Mouse (Mus musculus) adipocyte (in vitro differentiated cells): ENCODE data around the gene Pcbd2.

Experiments used
- DNase-seq: peaks from one replicate; pipeline ENCODE4 v3.0.0-alpha.2; 2016; ENCODE audit warnings: low spot score

Pcbd2 gene

DNA sequence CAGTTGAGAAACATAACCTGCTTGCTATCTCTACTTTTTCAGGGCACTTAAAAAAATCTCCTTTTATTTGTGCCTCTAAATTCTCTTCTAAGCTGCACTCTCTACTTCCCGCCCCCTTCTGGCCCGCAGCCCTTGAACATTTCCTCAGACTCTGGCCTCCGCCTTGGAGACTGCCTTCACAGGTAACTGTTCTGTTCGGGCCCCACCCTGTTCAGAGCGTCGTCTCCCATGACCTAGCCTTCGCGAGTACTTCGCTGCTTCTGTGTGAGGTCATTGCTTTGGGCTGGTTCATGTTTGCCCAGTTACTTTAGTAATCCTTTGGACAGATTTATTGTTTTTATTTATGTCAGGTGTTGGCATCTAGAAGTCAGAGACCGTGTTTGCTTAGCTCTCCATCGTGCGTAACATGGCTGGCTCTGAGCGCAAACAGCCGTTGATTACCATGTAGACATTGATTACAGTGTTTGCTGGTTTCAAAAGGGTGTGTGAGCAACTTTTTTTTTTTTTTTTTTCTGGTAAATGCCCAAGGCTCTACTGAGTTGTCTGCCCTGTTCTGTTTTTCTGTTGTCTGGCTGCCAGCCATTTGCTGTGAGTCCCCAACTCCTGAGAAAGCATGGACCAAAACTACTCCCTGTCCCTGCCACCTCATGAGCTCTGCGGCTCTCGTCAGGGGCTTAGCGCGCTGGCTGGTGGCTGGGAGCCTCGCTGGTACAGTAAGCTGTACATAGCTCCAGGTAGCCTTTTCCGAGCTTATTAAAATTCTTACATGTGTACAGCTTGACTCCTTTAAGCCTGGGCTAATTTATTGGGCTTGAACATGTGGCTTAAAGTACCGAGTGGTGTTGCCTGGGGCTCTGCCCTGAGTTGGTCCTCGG lies 6.7 kb downstream of the Pcbd2 start:
- DNase-seq = no peak

DNA sequence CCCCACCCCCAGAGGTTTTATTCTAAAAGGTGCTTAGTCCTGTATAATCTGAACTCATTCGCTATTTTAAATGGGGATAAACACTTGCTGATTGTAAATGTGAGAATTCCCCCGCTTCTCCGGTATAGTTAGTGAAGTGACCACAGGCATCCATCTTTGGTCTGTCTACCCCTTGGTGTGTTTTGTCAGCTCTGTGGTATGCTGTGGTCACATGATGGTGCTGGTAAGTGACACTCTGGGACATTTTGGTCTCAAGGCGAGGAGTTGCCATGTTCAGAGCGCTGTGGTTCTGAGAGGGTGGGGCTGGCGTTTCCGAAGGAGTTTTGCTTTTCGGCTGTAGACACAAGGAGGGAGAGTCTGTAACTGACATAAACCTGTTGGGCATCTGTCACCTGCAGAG lies 10.7 kb downstream of the Pcbd2 start:
- no peak for DNase-seq

DNA sequence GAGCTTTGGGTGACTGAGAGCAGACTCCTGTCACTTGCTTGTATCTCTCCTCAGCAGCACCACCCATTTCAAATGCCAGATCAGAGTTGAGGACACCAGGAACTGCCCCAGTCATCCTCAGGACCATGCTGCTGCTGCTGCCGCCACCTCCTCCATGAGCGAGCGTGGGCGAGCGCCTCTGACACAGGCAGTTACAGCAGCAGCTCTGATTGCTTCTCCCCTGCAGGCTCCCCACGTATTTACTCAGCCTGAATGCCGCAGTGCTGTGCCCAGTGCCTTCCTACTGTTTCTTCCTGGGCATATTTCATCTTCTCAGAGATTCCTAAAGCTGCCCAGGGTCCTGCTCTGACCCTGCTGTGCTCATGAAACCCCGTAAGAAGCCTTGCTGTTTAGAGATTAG lies 15.1 kb downstream of the Pcbd2 start:
- DNase-seq = no peak

DNA sequence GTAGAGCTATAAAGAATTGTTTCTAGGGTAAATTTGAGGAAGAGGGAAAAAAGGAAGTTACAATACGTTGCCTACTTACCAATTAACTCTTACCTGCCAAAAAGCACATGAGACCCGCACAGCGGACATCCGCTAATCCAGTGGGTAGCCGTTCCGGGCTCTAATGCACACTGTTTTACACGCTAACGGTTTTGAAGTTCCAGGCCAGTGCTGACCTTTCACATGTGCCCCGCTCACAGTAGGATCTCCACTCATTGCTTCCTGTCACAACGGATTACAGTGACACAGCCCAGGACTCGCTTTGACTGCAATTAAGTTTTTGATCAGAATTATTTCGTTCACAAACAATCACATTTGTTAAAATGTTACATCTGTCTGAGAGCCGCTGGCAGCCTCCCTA lies 27.2 kb downstream of the Pcbd2 start:
- DNase-seq = no peak

DNA sequence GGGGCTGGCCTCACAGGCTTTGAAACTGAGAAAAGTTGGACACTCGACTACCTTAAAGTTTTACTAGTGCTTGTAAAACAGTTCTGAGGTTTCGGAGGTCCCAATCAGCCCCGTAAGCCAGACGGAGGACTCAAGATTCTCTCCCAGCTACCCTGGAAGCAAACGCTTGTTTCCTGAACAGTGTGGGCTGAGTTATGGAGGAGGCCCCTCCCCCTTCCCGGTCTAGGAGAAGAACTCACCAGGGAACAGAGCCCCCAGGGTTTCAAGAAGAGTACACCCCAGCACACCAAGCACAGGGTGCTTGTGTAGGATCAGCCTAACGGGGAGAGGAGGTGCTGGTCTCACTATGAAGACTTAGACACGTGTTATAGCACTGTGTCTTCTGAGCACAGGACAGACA lies 29.6 kb downstream of the Pcbd2 start:
- DNase-seq = no peak

DNA sequence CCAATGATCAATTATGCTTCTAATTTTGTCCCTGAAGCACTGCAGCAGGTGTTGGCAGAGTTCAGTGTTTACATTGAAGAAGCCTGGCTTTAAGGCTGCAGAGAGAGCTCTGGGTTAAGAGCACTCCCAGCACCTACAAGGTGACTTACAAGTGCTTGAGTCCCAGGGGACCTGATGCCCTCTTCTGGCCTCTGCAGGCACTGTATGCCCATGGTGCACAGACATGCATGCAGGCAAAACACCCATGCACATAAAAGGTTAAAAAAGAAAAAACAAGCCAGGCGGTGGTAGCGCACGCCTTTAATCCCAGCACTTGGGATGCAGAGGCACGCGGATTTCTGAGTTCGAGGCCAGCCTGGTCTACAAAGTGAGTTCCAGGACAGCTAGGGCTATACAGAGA lies 30.5 kb downstream of the Pcbd2 start:
- DNase-seq = no peak

DNA sequence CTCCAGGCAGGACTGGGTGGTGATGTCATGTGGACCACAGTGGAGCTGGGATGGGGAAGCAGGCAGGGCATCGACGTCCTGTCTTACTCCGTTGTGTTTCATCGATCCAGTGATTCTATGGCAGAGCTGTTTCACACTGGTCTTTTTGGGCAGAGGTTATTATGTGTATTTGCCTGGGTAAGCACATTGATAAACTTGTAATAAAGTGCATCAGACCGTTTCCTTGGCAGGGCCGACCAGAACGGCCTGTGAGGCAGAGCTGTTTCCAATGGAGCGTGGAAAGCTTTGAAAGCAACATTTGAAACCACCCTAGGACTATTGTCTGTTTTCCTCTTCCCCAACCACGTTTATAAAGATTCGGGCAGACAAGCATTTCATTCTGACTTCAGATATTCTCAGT lies 33.4 kb downstream of the Pcbd2 start:
- DNase-seq = no peak

DNA sequence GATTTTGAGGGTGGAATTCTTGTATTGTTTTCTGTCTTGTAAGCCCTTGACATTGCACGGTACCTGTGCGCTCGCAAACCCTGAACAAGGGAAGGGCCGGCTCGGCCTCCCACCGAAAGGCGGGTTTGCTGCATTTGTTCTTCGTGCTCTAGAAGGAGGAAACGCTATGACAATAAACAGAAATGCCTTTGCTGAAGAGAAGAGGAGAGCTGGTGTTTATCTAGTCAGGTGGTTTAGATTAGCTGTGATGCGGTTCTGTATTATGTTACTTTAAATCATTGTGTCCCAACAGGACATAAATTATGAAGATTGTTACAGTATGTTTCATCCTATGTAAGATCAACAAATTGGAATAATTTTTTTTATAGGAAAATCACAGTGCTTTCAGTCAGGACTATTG lies 34.3 kb downstream of the Pcbd2 start:
- no peak for DNase-seq

DNA sequence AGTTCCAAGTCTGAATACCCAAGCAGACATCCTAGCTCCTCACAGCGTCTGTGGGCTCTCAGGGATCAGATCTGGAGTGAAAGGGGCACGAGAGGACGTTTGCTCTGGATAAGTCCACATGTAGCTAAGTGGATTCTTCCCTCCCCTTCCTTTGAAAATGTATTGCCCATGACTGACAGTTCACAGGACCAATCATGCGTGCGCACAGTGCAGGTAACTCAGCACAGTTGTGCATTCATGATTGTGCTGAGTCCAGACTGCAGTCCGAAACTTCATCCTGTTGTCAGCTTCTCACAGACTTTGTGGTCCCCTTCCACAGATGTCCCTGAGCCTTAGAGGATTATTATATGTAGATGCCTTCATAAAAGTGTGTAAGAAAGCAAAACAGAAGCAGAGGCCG lies 47.2 kb downstream of the Pcbd2 start:
- no peak for DNase-seq

DNA sequence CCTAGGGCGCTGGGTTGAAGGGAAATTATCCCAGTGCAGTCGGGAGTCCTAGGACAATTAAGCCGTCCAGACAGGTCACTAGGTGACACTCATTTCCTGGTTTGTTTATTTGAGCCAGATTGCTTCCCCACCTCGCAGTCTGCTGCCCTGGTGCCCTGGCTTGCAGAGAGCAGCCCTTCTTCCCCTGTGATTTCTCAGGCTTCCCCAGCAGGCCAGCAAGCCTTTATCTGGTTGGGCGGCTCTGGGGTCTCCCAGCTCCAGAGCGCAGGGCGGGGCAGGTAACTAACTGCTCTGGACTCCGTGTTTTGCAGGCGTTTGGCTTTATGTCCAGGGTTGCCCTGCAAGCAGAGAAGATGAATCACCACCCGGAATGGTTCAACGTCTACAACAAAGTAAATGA lies 47.9 kb downstream of the Pcbd2 start:
- DNase-seq = no peak

DNA sequence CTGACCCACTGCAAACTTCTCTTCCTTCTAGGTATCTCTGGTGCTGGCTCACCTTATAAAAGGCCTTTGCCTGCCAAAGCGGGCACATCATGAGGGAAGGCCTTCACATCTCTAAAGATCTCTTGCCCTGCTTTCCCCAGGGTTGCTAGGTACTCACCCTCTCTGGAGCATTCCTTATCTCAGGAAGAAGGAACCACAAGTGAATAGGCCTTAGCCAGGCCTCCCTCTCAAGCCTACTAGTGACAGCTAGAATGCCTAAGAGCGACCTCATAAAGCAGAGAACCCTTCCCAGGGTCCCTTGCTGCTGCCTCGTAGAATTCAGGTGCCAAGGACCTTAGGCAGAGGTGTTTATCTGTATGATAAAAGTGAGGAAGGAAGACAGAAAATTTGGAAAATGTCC lies 57.1 kb downstream of the Pcbd2 start, which contains the start of gene Catsper3:
Gene Catsper3 (plus strand): TSS at position 301 of the 400 bp plus-strand sequence.
- no peak for DNase-seq

DNA sequence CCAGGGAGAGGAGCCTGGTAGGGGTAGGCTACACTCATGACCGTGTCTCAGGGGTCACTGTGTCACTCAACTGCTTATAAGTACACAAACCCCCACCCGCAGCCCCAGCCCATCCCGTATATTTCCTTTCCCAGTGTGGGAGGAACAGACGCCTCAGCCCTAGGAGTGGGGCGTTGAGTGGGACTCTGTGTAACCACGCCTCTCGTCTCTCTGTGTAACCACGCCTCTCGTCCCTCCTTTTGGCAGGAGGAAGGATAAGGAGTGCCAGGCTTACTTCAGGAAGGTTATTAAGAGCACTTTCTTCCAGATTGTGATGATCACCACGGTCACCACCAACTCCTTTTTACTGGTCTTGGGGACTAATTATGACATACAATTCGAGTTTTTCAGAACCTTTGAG lies 59.0 kb downstream of the Pcbd2 start:
- no peak for DNase-seq

DNA sequence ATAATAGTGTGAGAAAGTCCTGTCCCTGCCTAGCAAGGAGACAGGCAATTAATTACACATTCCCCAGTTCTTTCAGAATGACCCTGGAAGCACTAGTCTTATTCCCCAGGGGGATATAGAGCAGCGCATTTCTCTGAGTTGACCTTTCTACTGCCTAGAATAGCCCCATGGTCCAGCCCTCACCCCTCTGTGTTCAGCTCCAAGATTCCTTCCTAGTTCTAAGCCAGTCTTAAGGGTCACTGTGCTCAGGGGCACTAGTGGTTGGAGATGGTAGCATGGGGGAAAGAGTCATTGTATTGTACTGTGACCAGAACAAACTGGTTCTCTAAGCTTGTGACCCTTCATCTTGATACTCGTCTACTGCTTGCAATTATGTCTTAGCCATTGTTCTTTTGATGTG lies 74.1 kb downstream of the Pcbd2 start:
- DNase-seq = peak; percentile 71

DNA sequence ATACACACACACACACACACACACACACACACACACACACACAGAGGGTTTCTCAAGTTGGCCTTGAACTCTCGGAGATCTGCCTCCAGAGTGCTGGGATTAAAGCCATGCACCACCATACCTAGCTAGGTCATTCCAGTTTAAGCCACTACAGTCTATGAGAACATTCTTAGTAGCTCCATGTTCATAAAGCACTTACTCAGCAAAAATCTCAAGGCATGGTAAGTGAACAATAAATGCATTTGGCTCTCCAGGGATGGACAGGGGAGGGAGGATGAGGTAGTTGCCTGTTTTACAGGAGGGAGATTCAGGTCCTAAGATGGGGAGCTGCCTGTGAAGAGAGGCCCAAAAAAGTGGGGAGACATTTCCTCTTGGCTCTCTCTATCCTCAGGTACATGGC lies 76.8 kb downstream of the Pcbd2 start:
- no peak for DNase-seq

DNA sequence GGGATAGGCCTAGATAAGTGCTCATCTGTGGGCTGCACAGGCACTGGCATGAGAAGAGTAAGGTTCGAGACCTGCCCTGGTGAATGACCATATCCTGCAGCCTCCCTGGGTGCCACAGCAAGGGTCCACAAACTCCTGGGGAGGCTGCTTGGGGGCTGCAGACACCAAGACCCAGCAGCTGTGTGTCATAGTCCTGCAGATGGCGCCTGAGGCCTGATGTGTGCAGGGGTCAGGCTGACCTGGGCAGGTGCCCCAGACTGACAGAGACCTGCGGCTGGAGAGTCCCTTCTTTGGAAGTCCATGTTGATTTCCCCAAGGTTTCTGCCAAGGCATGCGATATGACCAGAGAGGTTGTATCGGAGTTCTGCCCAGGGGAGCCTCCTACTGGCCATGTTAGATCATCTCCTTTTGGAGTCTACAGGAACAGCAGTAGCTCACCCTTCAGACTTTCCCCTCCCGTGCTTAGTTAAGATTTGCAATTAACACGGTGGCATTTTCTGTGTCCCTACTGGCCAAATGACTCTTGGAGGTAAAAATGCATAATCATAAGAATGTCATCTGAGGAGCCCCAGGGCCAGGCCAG lies 82.0 kb downstream of the Pcbd2 start:
- DNase-seq = peak; percentile 26

DNA sequence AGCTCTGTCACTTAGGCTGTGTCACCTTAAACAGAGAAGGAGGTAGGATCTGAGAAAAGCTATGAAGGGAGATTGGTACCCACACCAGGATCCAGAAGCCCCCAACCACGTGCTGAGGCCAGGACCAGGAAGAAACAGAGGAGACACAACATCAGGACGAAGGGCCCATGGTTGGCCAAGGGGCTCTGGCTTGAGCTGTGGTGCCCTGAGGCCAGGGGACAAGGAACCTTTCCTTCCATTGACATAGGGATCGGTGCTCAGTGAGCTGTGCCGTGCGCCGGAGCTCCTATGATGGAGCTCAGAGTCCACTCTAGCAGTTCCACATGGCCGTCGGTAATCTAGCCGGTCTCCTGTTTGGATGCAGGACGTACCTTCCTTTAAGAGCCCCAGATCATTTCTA lies 82.5 kb downstream of the Pcbd2 start:
- DNase-seq = no peak

DNA sequence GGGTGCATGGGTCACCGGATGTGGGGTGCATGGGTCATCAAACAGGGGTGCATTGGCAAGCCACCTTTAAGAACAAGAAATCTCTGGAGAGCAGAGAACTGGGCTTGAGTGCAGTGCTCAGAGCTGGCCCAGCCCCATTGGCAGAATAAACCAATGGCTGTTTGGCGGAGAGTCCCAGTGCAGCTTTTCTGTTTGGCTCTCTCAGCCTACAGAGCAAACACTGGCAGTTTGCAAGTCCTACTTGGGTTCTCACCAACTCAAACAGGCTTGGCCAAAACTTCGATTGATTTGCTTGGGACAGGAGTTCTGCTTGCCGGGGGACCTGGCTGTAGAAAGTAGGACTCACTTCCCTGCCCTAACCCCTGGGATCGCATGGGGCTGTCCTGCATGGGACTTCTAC lies 83.8 kb downstream of the Pcbd2 start:
- DNase-seq = peak; percentile 78

DNA sequence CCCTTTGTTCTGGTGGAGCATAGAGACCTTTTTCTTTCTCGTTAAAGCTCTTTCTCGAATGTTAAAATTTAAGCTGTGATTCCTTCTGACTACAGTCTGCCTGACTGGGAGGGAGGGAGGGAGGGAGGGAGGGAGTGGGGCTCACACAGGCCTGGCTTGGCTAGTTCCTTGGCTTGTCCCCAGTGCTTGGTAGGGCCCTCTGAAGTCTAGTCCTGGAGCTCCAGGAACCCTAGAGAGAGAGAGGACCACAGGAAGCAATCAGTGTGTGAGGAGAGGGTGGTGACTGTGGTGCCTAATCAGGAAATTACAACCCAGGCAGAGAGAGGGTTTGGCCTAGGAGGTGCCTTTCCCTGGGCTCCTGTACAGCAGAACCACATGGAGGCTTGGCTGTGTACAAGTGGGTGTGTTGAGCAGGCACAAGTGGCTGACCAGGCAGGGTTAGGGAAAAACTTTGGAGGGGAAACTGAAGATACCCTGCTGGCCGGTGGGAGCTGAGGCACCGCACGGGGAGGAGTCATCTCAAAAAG lies 86.4 kb downstream of the Pcbd2 start:
- DNase-seq = peak; percentile 7

DNA sequence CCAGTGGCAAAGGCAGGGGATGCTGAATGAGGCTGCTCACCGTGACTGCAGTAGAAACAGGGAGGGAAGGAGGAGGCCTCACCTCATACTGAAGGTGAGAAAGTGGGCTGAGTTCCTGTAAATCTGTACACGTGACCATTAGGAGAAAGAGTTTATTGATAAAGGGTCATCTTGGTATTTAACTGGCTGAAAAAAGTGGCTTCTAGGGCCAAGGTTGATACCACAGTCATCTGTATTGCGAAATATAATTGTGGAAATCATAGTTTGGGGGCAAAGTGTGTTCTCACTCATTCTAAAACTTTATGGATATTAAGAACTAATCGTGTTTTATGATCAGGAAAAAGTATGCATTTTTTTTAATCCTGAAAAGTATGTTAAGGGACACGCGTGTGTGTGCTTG lies 87.7 kb downstream of the Pcbd2 start:
- DNase-seq = no peak

DNA sequence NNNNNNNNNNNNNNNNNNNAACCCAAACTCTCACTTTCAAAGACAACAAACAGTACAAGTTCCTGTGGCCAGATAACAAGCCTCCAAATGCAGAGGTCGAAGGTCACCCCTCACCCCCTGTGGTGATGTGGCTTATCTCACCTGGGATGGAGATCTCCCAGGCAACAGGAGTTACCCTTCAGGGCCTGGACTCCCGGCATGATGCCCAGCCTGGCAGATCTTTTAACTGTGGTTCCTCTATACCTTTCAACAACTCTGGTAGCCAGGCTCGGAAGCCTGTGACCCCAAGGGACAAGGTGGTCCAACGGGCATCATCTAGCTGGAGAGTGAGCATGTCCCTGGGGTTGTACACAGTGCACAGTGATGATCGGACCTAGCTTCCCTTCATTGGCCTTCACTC lies 95.3 kb downstream of the Pcbd2 start:
- DNase-seq = no peak

DNA sequence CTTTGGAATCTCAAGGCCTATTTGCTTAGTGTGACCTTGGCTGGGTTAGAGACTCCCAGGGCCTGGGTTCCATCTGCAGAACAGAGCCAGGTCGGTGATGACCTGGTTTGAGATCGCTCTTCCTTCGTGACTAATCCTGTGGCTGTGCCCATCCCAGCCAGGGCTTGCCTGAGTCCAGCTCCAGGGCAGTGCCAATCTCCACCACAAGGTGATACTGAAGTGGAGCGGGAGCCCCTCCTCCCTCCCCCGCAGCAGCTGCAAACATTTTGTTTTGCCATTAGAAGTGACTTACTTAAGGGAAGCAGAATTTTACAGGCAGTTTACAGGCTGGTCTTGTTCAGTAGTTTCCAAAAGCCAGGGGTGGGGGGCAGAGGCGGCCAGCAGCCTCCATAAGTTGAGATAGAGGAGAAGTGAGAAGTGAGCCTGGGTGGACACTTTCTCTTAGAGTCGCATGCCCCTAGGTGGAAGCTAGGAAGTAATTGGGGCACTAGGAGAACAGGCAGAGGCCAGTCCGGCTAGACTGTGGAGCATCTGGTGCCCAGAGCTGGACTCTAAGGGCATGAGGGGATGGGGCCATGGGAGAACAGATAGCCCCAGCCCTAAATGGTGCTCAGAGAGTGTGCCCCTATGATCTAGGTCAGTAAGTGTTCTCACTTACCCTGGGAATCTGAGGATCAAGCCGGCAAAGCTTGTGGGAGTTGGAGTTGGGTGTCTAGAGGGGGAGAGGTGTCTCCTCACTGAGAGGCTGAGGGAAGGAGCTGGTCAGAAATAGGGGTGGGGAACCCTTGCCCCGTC lies 97.2 kb downstream of the Pcbd2 start:
- no peak for DNase-seq

DNA sequence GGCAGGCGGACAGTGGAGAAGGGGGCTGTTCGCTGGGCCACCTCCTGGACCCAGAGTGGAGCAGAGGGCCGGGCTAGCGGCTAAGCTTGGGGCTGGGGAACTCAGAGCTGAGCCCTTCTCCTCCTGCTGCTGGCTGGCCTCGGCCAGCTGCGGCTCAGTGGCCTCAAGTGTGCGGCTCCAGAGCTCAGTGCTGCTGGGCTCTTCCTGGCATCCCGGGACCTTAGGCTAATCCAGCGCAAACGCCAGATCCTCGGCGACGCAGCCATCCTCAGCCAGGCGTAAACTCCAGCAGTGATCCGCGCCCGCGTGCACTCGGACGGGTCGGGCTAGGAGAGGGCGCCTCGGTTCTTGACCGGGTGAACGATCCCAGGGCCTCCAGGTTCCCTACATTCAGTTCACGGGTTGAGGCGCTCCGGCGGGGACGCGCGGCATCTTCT lies 98.1 kb downstream of the Pcbd2 start:
- DNase-seq = no peak
